Mouse (Mus musculus) limb, embryonic 10.5 days (tissue): ENCODE measurements at regions not wholly inside any gene's neighbourhood (a gene's known extent, or its start where the extent isn't known, plus 50 kb on each side); places are given as distances from the start of the nearest gene placed in this dataset.

Experiments used
- DNase-seq: peaks from one replicate; pipeline ENCODE4 v3.0.0-alpha.2; 2017; ENCODE audit warnings: low spot score
- H3K27ac ChIP-seq: fragments of 300-500 bp; sonication (generic); 2 replicates; pipeline ENCODE4 v1.5.1; 2016; ENCODE audit warnings: mild to moderate bottlenecking
- H3K27me3 ChIP-seq: fragments of 300-500 bp; sonication (generic); 2 replicates; pipeline ENCODE4 v1.6.1; 2016; ENCODE audit warnings: low read depth, mild to moderate bottlenecking; ENCODE audit not compliant: poor library complexity, severe bottlenecking
- H3K36me3 ChIP-seq: fragments of 300-500 bp; sonication (generic); 2 replicates; pipeline ENCODE4 v1.6.1; 2016; ENCODE audit warnings: mild to moderate bottlenecking, moderate library complexity
- H3K4me1 ChIP-seq: fragments of 300-500 bp; sonication (generic); 2 replicates; pipeline ENCODE4 v1.6.1; 2016
- H3K4me3 ChIP-seq: fragments of 300-500 bp; sonication (generic); 2 replicates; pipeline ENCODE4 v1.5.1; 2016; ENCODE audit warnings: mild to moderate bottlenecking, moderate library complexity
- H3K9me3 ChIP-seq: fragments of 300-500 bp; sonication (generic); replicated peaks from 2 replicates; pipeline ENCODE4 v1.6.1; 2016; ENCODE audit warnings: mild to moderate bottlenecking
- WGBS: fragments of 180-500 bp; shearing (Covaris S2); methylation state at CpG from one replicate; pipeline ENCODE4 v1.1.7; 2016; 5-methylcytosine and 5-hydroxymethylcytosine counted together

DNA sequence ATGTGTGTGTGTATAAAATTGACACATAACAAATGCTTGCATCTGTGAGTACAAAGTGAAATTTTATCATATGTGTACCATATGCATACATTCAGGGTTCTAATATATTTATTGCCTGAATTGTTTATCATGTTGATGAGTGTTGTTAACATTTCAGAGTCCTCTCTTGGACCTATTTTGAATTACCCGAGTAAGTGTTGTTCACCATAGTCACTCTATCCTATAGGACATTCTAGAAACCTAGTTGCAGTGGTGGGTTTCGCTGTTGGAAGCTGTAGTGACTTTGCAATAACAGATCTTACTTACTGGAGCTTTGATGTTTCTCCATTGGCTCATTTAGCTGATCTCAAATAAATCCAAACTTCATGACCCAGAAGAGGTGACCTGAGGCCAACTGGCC lies 727.9 kb upstream of the Lrrc6 start:
- H3K27ac ChIP-seq: no peak overlapping the region
- H3K9me3 ChIP-seq: no peaks in the 10 kb centered on the region
- DNase-seq: no peak
- no peaks in the 10 kb centered on the region for H3K36me3 ChIP-seq
- WGBS: 91% methylated on average over 2 of the region's 2 CpGs
- peaks cover 11% of the 10 kb centered on the region for H3K4me1 ChIP-seq
- no peaks in the 10 kb centered on the region for H3K27me3 ChIP-seq
- H3K4me3 ChIP-seq: no peak overlapping the region

DNA sequence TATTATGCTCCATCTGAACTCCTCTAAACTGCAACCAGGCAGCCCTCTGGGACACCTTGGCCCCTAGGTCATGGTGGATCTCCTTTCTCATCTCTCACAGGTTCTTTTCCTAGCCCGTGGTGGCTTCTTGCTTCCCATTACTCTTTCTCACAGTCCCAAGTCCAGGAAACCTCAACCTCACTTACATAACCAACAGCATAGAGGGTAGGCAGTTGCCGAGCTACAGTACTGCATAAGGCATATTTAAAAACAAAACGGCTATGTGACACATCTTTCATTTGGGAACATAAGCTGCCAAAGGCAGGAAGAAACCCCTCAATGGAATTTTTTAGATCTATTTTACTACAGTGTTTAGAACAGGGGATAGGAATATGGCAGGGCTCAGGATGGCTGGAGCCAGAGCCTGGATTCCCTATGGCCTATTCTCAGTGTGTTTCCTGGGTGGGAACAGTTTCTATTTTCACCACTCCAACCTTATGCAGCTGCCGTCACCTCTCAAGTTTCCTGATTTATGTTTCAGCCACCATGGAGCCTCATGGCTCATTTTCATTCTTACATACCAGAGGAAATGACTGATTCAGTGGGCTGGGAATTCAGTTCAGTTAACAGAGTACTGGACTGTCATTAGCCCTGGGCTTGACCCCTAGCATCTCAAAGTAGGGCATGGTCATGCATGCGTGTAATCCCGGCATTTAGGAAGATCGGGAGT lies 726.9 kb upstream of the Lrrc6 start:
- Histone ChIP-seq H3K27ac (0 out of 2 replicates have a peak overlapping the region, but pooled peaks have one; percentile 9), H3K9me3 (no peaks in the 10 kb centered on the region), H3K27me3 (no peaks in the 10 kb centered on the region), H3K4me3 (no peak overlapping the region), H3K36me3 (no peaks in the 10 kb centered on the region), H3K4me1 (peaks cover 11% of the 10 kb centered on the region)
- WGBS: 80% methylated on average over 7 of the region's 7 CpGs
- DNase-seq: no peak

DNA sequence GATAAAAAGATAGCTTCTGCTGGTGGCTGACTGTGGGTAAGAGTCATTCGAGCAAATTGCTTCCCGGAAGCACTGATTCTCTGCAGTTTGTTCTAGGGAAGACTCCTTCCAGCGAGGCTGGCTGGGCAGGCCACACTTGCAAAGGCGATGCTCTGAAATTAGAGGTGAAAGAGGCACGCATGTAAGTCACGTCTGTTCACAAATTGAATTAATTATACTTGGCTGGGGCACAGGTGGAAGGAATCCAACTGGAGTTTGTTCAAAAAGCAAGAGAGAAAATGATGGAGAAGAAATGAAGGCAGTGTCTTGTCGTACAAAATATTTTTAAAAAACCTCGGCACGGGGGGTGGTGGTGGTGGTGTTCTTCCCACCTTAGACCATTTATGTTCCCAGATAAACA lies 726.2 kb upstream of the Lrrc6 start:
- Histone ChIP-seq H3K27ac (no peak overlapping the region), H3K36me3 (no peaks in the 10 kb centered on the region), H3K27me3 (no peaks in the 10 kb centered on the region), H3K9me3 (no peaks in the 10 kb centered on the region), H3K4me3 (no peak overlapping the region), H3K4me1 (peaks cover 11% of the 10 kb centered on the region)
- DNase-seq: no peak
- WGBS: 84% methylated on average over 9 of the region's 9 CpGs
